Mouse (Mus musculus): Measurements from ENCODE around the gene Dgke.
"Not testable (repeated sequence)": the region's sequence is repeated elsewhere in the genome, so short reads cannot be mapped to it uniquely, and the experiment has no call there.

The Dgke gene

GRCm38 (mm10) chr11:89074783-89075413 is 8.2 kb upstream of the Dgke start:
- DNase-seq (ENCODE audit: low spot score) = no peak

DNA sequence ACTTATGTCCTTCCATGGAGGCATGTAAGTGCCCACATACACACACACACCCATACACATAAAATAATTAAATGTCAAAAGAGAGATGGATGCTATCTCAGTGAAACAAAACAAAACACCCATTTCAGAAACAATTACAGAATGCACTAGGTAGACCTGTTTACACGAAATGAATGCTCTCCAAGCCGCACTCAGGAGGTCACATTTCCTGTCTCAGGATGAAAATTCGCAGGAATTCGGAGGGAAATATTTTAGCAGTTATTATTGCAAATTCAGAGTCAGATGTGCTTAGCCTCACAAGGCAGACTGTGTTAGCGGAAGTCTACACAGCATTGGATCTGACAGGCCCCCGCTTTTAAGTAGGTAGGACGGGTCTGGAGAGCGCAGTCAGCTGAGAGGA is 6.9 kb upstream of the Dgke start, which contains the start of gene Gm525:
Gene Gm525, plus strand, starts transcription at position 301 of the 400 bp plus-strand sequence.
- no peak for DNase-seq (ENCODE audit: low spot score)

DNA sequence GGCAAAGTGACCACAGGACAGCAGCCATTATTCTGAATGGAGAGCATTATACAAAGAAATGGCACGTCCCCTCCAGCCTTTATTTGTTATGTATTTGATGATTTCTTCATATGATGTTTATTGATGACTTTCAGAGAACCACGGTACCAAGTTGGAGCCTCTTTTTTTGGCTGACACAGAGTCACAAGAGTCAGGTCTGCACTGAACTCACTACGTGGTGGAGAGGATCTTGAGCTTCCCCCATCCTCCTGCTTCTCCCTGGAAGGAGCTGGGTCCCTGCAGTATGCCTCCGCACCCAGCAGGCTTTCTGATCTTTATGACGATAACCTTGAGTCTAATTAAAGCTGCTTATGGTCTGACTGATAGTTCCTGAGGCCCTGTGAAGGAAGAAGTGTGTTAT is 4.9 kb upstream of the Dgke start:
- DNase-seq (ENCODE audit: low spot score) = no peak

DNA sequence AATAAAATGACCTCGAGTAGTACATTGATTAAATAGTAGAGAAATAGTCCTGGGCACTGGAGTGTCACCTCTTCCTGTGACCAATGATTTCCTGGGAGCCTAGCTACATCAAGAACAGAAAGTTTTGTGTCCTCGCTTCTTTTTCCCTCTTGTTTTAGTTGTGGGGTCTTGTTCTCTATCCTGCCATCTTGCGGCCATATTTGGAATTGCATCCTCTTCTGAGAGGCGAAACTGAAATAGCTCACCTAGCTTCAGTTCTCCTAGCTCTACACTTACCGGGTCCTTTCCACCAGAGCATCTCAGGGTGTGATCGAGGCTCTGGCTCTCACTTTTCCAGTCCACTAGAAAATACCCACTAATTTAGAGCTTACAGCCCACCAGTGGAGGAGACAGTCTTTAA is 2.7 kb upstream of the Dgke start:
- DNase-seq (ENCODE audit: low spot score) = peak; percentile 56

GRCm38 (mm10) chr11:89068649-89069048 is 2.0 kb upstream of the Dgke start:
- DNase-seq (ENCODE audit: low spot score) = no peak

DNA sequence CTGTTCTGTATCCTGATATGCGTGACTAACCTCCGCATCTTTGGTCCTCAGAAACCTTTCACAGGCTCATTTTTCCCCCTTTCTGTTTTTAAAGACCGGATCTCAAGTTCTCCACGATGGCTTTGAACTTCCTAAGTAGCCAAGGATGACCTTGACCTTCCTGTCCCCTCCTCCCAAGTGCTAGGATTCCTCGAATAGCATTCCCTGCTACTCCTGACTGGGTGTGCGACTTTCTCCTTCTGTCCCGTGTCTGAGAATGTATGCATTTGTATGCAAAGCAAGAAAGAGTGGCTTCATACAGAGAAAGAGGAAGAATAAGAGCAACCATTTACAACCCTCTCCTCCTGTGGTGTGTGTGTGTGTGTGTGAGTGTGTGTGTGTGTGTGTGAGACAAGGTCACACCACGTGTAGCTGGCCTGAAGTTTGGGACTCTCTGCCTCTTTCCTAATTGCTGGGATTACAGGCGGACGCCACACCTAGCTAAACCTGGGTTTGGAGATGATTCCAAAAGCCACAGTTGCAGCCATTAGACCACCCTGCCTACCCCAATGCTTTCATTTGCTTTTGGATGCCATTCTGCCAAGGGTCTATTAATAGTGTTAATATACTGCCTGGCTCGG is 1.3 kb upstream of the Dgke start:
- DNase-seq (ENCODE audit: low spot score) = no peak

- DNase-seq (ENCODE audit: low spot score) = no peak
These were observed 712 bp upstream of the Dgke start for GRCm38 (mm10) chr11:89067301-89067822.

DNA sequence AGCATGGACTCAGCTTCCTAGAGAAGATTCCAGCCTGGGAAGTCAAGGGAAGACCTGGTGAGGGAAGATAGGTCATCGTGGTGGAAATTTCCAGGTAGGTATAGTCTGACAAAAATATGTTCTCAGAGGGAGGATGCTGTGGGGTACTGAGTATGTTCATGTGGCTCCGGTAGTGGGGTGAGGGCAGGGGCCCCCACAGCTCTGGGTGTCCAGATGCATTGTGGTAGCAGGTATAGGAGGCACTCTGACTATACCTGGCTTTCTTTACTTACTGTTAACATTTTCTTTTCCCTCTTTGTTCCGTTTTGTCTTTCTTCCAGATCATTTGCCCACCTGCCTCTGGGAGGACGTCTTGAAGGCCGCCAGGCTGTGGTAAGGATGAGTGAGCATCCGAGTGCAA is 524 bp downstream of the Dgke start:
- no peak for DNase-seq (ENCODE audit: low spot score)

GRCm38 (mm10) chr11:89065297-89065696 is 1.4 kb downstream of the Dgke start:
- DNase-seq (ENCODE audit: low spot score) = no peak

GRCm38 (mm10) chr11:89064312-89064711 is 2.3 kb downstream of the Dgke start:
- DNase-seq (ENCODE audit: low spot score) = no peak

GRCm38 (mm10) chr11:89061362-89061761 is 5.3 kb downstream of the Dgke start:
- DNase-seq (ENCODE audit: low spot score) = no peak

DNA sequence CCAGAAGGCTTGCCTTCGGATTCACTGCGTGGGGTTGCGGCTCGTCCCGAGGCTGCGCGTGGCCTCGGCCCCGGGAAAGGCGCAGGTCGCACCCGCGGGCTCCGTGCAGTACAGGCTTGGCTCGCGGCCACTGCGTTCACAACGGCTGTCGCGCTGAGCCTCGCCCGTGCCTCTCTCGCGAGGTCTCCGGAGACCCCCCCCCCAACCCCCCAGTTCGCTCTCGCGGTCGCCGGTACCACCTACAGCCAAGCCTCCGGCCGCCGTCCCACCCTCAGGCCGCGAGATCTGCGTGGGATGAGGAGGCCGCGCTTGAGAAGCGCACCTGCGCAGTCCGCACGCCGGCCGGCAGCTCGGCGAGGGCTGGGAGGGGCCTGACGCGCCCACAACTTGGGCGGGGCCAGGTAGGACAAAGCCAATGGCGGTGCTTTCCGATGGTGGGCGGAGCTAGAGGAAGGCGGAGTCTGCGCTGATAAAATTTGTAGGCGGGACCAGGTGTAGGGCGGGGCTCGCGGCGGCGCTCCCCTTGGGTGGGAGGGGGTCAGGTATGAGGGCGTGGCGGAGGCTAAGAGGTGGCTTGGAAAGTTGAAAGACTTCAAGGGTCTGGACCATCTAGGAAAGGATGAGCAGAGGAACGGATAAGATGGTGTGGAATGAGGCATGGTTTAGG is 6.1 kb downstream of the Dgke start:
- peak; percentile 91 for DNase-seq (ENCODE audit: low spot score)

- DNase-seq (ENCODE audit: low spot score) = peak; percentile 30
These were observed 6.7 kb downstream of the Dgke start for GRCm38 (mm10) chr11:89059919-89060422.

DNA sequence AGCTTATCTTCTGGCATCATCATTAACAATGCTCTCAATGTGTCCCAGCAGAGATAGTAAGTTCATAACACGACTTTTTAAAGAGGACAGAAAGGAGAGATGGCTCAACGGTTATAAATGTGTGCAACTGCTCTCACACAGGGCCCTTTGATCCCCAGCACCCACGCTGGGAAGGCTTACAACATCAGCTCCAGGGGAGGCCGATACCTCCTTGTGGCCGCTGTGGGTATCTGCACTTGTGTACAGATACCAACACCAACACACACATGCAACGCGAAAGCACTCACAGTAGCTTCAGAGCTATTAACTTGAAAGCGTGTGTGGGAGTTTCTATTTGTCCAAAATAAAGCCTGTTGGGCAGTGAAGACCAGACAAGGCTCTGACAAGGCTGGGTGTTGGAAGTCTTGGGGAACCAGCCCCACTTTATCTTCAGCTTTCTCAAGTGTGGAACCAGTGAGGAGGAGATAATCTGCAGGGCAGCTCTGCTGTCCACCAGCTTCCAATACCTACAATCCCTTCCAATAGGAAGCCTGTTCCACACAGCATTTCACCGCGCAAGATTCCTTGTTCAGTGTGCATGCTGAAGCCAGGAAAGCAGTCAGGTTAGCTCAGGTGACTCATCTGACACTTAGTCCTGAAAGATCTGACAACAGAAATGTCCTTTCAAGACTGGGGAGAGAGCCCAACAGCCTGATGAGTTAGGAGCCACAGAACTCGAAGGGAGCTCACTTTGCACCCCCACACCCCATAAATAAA is 8.0 kb downstream of the Dgke start:
- no peak for DNase-seq (ENCODE audit: low spot score)

- no peak for DNase-seq (ENCODE audit: low spot score)
These were observed 10.5 kb downstream of the Dgke start for GRCm38 (mm10) chr11:89055931-89056690.

GRCm38 (mm10) chr11:89051767-89052166 is 14.9 kb downstream of the Dgke start:
- DNase-seq (ENCODE audit: low spot score) = no peak

GRCm38 (mm10) chr11:89046021-89046420 is 20.6 kb downstream of the Dgke start:
- no peak for DNase-seq (ENCODE audit: low spot score)

GRCm38 (mm10) chr11:89045501-89045900 is 21.1 kb downstream of the Dgke start:
- DNase-seq (ENCODE audit: low spot score) = not testable (repeated sequence)

GRCm38 (mm10) chr11:89043046-89043445 is 23.6 kb downstream of the Dgke start:
- no peak for DNase-seq (ENCODE audit: low spot score)

DNA sequence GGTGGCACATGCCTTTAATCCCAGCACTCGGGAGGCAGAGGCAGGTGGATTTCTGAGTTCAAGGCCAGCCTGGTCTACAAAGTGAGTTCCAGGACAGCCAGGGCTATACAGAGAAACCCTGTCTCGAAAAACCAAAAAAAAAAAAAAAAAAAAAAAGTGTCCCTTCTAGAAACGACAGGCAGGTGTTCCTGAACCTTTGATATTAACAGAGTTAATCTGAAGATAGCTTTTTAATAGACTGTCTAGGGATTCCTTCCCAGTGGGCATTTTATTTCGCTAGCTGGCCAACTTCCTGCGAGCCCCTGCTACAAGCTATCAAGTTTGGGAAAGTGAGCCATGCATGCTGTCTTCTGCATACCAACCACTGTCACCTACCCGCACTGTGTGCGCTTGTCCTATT is 25.6 kb downstream of the Dgke start:
- DNase-seq (ENCODE audit: low spot score) = not testable (repeated sequence)

DNA sequence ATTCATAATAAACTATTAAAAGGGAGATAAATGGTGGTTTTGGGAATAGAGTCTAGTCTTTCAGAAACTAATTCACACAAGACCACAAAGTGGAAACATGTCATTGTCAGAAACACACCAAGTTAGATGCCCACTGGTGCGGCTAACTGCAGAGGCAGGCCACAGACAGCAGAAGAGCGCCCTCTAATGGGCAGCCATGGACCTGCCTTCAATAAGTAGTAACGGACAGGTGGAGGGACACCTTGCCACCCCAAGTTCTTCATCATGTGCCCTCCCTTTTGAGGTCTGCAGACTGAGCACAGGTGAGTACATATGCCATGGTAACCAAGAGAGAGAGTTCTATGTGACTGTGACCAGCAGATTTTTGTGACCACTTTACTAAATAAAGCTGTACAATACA is 27.3 kb downstream of the Dgke start:
- DNase-seq (ENCODE audit: low spot score) = peak; percentile 71

Data from urinary bladder, postnatal 14 days (tissue).